Mouse (Mus musculus) CD4-positive, CD25-positive, alpha-beta regulatory T cell, adult 4 months (primary cell): ENCODE measurements around the gene Tarbp2. TPM values are rescaled to one million over a fixed set of nuclear protein-coding genes. Genes with fewer than 3 reads are reported as not detected.
A peak's percentile ranks its signal among the peaks of the same experiment; 100 is the strongest.

Source experiments
- ATAC-seq: one replicate; pipeline ENCODE4 v1.8.0; 2017
- polyA plus RNA-seq, 2 experiments: library from polyadenylated mRNA; unstranded; fragments of 100-300 nt; shearing (Covaris generic); gene quantifications; one replicate each; pipeline ENCODE4 v1.2.1; 2017

The Tarbp2 gene
- 10 to 100 TPM; 24.9 to 41.9 TPM for polyA plus RNA-seq

DNA sequence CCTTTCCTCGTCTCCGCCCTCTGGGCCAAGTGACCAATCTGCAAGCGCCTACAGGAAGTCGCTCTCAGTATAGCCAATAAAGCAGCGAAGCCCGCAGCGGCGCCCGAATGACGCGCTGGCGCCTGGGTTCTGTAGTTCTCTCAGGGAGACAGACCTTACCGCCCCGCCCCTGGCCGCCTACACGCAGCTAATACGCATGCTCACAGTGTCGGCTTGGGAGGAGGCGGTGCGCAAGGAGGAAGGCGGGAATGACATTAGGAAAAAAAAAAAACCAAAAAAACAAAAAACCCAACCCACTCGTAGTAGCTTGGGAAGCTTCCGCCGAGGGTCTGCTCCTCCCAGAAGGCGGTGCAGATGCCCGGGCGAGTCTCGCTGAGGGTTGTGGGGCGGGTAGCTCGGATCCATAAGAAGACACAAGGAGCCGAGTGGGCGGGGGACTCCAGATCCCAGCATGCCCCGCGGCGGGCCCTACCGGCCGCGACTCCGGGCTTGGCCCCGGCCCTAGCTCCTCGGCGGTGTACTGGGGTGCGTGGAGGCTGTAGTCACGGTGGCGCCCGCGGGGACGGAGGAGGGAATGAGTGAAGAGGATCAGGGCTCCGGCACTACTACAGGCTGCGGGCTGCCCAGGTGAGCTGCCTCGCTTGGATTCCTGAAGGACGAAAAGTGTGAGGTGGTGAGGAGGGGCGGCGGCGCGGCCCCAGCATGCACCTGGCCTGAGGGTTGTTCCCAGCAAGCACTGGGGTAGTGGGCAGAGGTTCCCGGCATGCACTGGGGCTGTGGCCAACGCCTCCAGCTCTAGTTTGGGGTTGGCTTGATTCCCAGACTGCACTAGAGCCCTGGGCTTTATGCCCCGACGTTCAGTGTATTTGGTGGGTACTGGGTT is at the start of gene Tarbp2:
Gene Tarbp2, plus strand, starts transcription at position 217 of the 883 bp plus-strand sequence.
- peak; percentile 87 for ATAC-seq

DNA sequence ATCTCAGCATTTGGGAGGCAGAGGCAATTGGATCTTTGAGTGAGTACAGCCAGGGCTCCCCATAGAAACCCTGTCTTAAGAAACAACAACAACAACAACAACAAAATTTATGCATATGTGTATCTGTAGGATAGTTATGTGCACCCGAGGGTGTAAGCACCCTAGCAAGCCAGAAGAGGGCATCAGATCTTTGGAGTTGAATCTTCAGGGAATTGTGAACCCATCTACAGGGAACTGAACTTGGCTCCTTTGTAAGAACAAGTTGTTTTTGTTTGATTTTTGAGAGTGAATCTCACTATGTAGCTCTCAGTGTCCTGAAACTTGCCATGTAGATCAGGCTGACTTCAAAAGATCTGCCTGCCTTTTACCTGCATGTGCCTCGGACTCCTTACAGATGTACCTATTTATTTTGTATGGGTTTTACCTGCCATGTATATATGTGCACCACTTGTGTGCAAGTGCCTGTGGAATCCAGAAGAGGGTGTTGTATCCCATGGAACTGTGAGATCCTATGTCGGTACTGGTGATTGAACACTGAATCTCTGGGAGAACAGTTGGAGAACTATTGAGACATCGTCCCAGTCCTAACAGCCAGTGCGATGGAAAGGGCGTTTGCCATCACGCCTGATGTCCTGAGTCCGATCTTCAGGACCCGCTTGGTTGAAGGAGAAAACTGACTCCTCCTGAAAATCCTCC is 49.2 kb upstream of the Tarbp2 start:
- ATAC-seq = no peak

DNA sequence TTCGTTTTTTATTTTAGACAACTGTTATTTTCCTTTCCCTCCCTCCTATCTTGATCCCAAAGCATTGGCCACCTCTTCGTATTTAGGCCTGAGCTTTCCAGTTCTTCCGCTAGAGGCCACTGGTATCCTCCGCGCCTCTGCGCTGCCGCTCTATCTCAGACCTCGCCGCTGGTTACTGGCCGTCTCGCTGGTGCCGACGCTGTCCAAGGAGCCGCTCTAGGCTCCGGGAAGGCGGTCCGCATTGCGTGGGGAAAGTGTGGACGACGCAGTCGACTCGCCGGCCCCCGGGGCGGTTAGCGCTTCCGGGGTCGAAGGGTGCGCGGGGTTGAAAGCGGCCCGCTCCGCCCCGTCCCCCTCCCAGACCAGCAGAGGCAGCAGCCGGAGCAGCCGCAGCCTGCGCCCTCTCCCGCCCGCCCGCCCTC is 47.8 kb upstream of the Tarbp2 start, which contains the start of gene Pcbp2:
Gene Pcbp2, plus strand, starts transcription at position 357 of the 422 bp plus-strand sequence.
- ATAC-seq = peak; percentile 97

DNA sequence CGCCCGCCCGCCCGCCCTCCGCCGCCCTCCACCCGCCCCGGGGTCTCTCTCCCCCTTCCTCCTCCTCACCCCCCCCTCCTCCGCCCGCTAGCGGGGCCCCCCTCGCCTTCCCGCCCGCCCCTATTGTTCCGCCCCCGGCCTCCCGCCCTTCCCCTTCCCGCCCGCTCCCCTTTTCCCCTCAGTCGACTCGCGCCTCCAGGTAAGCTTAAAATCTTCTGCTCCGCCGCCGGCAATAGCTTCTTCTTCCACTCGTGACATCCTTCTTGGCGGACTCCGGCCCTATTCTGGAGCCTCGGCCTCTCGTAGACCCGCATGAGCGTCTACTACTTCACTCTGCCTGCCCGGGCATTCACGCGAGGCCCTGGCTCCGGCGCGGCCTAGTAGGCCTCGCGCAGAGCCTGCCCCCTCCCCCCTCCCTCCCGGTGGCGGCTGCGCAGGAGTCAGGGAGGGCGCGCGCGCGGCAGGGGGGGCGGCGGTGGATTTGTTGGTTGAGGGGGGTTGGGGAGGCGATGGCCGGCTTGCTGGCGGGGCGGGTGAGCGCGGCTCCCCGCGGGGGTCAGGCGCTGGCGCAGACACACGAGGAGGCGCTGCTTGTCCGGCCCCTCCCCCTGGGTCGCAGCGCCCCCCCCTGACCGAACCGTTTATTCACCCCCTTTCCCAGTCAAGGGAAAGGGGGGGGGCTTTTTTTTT is 47.2 kb upstream of the Tarbp2 start:
- ATAC-seq = peak; percentile 26

DNA sequence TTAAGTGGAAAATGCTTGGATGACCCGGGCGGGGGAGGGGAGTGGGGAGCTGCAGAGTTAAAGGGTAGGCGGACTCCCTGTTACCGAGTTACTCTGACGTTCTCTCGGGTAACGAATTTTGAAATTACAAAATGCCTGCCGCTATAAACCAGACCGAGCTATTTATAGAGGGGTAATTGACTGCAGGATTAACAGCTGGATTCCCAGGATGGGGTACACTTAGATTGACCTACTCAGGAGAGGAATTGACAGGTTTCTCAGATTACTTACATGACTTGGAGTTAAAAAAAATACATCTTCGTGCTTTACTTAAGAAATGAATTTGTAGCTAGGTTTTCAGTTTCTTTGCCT is 46.7 kb upstream of the Tarbp2 start:
- ATAC-seq = no peak

DNA sequence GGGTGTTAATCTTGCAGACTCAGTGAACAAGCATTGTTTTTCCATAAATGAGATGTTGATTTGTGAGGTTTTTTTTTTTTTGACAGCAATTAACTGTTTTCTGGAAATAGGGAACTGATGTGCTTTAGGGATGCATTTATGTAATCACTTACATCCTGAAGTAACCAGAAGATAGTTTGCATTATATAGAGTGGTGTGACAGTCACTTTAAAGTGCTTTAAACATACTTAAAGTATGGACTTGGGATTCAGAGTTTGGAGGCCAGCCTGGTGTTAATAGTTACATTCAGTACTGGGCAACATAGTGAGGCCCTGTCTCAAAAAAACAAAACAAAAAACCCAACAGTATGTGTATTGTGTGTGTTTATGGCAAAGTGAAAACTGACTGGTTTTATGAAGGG is 46.3 kb upstream of the Tarbp2 start:
- no peak for ATAC-seq

DNA sequence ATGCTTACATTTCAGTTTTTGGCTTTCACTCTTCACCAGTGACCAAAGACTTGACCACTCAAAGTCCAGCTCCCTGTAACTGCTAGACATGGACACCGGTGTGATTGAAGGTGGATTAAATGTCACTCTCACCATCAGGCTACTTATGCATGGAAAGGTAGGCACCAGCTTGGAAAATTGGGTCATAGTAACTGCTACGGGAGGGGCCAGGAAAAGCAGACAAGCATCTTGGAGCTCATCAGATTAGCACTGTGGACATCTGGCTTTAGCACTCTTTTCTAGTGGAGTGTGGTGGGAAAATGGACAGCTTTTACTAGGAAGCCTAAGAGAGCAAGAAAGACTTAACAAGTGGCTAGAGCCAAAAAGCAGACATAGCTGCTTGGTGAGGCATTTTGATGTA is 44.7 kb upstream of the Tarbp2 start:
- no peak for ATAC-seq

DNA sequence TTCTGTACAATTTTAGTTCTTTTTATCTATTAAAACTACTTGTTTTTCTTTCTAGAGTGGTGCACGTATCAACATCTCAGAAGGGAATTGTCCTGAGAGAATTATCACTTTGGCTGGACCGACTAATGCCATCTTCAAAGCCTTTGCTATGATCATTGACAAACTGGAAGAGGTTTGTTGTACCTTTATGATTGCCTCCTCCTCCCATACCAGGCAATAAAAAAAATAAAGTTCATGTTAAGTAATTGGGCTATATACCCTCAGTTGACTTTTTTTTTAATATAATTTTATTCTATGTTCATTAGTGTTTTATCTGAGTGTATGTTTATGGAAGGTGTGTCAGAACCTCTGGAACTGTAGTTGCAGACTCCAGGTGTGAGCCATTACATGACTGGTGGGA is 43.5 kb upstream of the Tarbp2 start:
- no peak for ATAC-seq

DNA sequence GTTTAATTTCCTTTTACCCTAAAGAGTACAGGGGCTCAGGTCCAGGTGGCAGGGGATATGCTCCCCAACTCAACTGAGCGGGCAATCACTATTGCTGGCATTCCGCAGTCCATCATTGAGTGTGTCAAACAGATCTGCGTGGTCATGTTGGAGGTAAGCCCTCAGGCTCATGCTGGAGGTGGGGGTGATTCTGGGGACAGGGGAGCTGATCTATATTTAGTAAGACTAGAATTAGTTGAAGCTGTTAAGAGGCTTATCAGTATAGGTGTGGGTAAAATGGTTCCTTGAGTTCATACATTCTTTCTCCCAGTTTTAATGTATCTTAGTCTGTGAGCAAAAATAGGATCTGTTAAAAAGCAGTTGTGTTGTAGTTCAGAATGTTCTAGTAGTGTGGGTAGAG is 34.9 kb upstream of the Tarbp2 start:
- no peak for ATAC-seq

DNA sequence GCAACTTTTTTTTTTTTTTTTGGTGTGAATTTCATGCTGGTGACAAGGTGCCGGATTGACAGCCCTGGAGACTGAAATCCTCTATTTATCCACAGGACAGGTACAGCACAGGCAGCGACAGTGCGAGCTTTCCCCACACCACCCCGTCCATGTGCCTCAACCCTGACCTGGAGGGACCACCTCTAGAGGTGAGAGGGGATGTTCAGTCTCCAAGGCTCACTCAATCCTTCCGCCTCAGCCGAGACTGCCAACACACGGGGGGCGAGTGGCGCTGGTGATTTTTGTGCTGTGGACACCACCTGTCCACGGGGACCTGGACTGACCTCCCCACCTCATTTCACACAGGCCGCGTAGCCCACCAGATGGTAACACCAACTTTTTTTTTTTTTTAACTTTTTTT is 32.1 kb upstream of the Tarbp2 start:
- ATAC-seq = no peak

DNA sequence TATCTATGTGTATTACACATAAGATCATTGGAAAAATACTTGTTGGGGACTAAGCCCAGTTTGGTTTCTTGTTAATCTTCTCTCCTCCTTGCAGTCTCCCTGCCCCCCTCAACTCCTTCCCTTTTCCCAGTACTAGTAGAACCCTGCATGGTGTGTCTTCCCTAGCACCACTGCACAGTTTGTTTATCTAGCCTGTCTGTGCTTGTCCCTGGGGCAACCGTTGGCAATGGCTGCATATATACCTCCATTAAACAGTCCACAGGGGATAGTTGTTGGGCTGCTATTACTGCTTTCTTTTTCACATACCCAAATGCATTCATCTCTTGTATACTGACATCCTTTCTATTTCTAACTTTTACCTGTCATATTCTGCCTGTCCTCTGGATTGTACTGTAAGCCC is 30.3 kb upstream of the Tarbp2 start:
- no peak for ATAC-seq

DNA sequence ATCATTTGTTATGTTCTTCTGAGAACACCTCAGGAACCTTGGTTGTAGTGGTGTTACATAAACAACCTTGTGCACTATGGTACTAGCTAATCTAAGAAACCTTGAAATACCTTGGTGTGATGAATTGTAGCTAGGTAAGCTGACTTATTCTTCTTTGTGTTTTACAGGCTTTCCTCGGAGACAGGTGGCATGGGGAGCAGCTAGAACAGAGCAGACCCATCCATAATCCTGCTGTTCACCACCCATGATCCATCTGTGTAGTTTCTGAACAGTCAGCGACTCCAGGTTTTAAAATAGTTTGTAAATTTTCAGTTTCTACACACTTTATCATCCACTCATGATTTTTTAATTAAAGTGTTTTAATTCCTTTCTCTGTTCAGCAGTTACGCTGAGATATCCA is 19.7 kb upstream of the Tarbp2 start:
- ATAC-seq = no peak

DNA sequence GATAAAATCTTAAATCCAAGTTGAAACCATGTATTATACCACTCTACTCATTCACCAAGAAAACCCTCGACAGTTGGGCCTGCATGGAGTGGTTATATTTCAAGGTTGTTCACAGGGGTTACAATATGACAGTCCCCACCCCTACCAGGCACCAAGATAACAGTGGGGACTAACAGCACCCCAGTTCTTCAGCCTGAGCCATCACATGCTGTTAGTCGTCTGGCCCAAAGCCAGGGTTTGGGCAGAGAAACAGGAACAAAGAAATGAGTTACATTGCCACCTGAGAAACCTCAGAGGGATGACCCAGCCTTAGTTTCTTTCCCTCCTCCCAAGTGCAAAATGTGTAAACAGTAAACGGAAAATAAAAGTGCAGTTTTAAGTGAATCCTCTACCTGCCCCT is 18.6 kb upstream of the Tarbp2 start:
- ATAC-seq = no peak

DNA sequence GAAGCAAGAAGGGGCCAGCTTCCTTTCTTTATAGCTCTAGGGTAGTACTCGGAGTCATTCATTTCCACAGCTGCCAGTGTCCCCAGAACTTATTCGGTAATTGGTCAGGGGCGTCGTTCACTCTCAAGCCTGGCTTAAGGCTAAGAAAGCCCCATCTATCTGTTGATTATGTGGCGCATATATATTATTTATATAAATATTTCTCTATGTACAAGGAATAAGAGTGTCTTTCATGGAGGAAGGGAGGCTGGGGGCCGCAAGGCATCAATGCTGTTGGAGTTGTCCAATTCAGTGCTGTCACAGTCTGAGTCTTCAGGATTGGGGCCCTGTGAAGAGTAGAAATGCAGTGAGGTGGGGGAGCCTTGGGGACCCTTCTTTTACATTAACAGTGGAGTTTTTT is 18.1 kb upstream of the Tarbp2 start:
- ATAC-seq = no peak

DNA sequence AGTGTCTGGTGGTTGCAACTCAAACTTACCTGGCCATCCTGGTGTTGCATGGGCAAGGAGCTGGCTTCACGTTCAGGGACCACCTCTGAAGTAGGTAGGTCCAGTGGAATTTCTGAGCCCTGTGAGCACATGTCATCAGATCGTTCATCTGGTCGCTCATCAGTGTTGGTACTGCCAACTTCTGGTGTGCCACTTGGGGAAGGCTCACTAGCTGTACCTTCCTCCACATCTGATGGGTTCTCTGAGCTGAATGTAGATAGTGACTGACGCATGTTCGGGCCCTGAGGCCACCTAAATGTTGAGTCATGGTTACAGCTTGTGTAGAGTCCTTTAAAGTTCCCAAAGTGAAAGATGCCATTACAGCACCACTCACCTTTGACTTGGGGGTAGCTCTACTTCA is 17.5 kb upstream of the Tarbp2 start:
- no peak for ATAC-seq

DNA sequence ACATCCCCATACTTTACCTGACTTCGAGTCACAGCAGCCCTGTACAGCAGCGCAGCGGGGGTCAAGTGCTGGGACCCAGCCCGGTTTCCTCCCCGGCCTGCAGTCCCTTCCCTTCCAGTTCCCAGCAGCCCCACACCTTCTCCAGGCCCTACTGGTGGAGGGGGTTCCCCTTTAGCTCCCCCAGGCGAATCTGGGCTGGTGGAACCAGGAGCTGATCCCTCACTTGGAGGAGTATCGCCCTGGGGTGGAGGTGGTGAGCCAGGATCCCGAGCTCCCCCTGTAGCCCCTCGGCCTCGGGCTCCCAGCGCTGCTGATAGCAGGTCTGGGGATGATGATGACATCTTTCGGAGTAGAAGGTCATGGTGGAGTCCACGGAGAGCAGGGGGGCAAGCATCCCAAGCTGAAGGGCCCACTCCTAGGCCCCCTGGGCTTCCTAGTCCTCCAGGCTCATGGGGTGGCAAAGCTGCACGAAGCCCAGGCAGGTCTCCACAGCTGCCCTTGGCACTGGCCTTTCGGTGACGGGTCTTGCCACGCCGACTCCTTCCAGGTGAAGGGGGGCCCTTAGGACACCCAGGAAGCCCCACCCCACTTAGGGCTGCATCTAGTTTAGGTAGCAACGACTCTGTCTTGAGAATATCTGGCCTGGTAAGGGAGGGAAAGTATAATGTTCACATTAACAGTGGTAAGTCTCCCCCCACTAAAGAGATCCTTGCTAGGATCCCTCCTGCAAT is 16.7 kb upstream of the Tarbp2 start:
- no peak for ATAC-seq

DNA sequence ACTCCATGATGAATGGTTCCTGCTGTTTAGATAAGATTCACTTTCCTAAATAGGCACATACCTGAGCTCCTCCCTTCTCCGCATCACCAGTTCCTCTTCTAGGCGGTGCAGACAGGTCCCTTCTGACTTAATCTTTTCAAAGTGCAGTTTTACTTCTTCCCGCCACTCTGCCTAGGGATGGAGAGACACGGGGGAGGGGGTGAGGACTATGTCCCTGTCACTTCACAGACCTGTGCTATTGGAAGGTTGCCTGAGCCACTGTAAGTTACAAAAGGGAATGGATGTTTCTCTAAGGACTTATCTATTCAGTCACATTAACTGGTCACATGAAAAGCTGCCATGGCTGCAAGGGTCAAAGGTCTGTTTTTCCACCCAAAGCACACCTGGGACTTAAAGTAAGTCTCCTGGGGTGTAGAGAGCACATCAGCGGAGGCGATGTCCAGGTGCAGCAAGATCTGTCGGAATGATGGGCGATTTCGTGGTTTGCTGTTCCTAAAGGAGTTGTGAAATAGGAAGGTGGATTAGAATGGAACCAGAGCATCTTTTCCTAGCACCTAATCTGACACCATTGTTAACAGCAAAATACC is 15.6 kb upstream of the Tarbp2 start:
- no peak for ATAC-seq

DNA sequence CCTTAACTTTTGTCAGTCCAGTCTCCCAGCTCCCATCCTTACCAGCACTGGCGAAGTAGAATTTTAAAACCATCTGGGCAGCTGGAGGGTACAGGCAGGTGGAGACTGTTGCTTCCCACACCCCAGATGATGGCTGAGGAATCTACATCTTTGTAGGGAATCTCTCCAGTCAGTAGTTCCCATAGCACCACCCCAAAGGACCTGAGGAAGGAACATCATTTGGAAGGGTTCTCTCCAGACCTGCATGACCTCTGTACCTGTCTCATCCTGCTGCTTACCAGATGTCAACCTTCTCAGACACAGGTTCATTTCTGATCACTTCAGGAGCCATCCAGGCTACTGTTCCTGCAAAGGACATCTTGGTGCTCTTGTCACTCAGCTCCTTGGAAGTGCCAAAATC is 14.5 kb upstream of the Tarbp2 start, which contains the start of gene Gm10337:
Gene Gm10337, plus strand, starts transcription at position 276 of the 400 bp plus-strand sequence.
- ATAC-seq = no peak

DNA sequence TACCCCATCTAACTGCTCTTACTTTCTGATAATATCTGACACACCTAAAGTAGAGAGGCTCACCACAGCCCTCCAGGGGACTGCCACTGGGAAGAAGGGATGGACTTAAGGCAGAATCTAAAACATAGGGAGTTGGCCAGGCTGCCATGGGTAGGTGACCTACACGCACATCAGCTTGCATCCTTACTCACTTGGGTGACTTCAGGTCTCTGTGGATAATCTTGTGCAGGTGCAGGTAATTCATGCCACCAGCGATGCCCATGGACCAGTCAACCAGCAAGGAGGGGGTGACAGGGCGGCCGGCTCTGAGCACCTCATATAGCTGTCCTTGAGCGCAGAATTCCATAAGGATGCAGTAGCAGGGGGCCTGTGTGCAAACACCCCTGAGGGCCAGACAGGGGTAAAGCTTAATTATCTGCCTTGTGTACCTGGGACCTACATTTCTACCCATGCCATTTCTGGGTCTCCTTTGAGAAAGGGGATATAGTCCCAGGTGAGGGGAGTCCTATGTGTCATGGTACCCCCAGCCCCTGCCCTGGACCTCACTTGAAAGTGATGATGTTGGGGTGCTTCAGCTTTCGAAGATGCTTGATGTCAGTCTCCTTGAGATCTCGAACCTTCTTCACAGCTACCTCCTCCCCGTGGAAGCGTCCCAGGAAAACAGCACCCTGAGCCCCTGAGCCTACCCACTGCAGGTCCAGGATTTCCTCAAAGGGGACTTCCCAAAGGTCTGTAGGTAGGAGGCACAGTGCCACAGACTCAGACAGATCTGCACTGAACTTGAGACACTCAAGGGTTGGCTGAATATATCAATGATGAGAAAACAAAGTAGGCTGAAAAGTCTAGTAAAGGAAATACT is 13.8 kb upstream of the Tarbp2 start:
- no peak for ATAC-seq

DNA sequence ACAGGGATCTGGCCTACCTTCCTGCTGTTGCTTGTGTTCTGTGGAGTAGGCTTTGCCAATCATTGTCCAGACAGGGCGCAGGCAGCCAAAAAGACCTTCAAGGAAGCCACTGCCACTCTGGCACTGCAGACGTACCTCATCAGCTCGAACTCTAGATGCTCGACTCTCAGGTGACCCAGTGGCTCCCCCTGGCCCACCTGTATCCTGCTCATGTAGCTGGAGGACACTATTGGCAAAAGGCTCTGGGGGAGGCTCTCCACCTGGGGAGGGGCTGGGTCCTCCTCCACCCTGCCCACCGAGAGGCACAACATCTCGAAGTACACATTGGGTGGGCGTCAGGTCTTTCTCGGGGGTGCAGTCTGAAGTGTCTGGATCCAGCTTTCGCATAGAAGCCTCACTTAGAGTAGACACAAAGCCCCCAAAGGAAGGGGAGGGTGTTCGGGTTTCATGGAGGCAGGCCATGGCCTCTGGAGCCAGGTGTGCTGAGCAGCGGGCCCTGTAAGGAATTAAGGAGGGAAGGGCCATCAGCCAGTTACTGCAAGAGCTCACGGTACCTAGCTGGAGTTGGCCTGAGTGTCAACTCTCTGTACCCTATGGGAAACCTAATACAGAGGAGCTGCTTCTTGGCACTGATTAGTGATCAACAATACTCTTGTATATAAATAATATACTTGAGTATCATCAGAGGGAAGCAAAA is 12.8 kb upstream of the Tarbp2 start:
- no peak for ATAC-seq
